Mouse (Mus musculus) myocyte (in vitro differentiated cells): Measurements from ENCODE around the gene Ddx6. TPM values are rescaled to one million over a fixed set of nuclear protein-coding genes. Genes with fewer than 3 reads are reported as not detected.

Experiments used
- H3K27me3 ChIP-seq: one replicate; pipeline ENCODE4 v1.6.1; 2011; ENCODE audit not compliant: control insufficient read depth, insufficient read depth, insufficient read length
- H3K36me3 ChIP-seq: one replicate; pipeline ENCODE4 v1.6.1; 2011; ENCODE audit not compliant: control insufficient read depth, insufficient read depth
- H3K4me2 ChIP-seq: one replicate; pipeline ENCODE4 v1.6.1; 2011; ENCODE audit warnings: low read depth, control low read depth
- H3K4me3 ChIP-seq: one replicate; pipeline ENCODE4 v1.5.1; 2011; ENCODE audit warnings: mild to moderate bottlenecking, control low read depth, moderate library complexity
- H3K79me2 ChIP-seq: one replicate; pipeline ENCODE4 v1.6.1; 2011; ENCODE audit not compliant: control insufficient read depth, insufficient read depth
- H3ac ChIP-seq: one replicate; pipeline ENCODE4 v1.6.1; 2011; ENCODE audit not compliant: control insufficient read depth, insufficient read length
- CEBPB ChIP-seq: IDR thresholded peaks from 2 replicates; pipeline ENCODE4 v1.6.1; 2011; ENCODE audit warnings: mild to moderate bottlenecking, moderate library complexity; ENCODE audit not compliant: poor library complexity, insufficient read depth, severe bottlenecking
- E2F4 ChIP-seq: IDR thresholded peaks from one replicate; pipeline ENCODE4 v1.6.1; 2011; ENCODE audit warnings: mild to moderate bottlenecking, control low read depth, moderate library complexity; ENCODE audit not compliant: insufficient read depth
- MAX ChIP-seq: IDR thresholded peaks from one replicate; pipeline ENCODE4 v1.6.1; 2011; ENCODE audit warnings: low read depth, mild to moderate bottlenecking, control low read depth
- MYOD1 ChIP-seq, 3 experiments: IDR thresholded peaks; one replicate each; pipeline ENCODE4 v1.6.1; 2011; ENCODE audit warnings: control low read depth in 2 of 3, low read depth in 2 of 3, mild to moderate bottlenecking in 2 of 3, moderate library complexity in 1 of 3; ENCODE audit not compliant: insufficient read length in 2 of 3, control insufficient read depth in 1 of 3
- MYOG ChIP-seq, 3 experiments: IDR thresholded peaks; one replicate each; pipeline ENCODE4 v1.6.1; 2011; ENCODE audit warnings: control low read depth in 2 of 3, low read depth in 2 of 3, mild to moderate bottlenecking in 2 of 3; ENCODE audit not compliant: insufficient read length in 2 of 3, control insufficient read depth in 1 of 3, insufficient read depth in 1 of 3
- POLR2A ChIP-seq: IDR thresholded peaks from one replicate; pipeline ENCODE4 v1.6.1; 2011; ENCODE audit warnings: low read depth, mild to moderate bottlenecking, control low read depth, moderate library complexity; ENCODE audit not compliant: insufficient read length
- POLR2AphosphoS2 ChIP-seq: IDR thresholded peaks from one replicate; pipeline ENCODE4 v1.6.1; 2011; ENCODE audit warnings: low read depth, control low read depth; ENCODE audit not compliant: insufficient read length
- REST ChIP-seq: IDR thresholded peaks from one replicate; pipeline ENCODE4 v1.6.1; 2011; ENCODE audit warnings: mild to moderate bottlenecking, control low read depth, moderate library complexity; ENCODE audit not compliant: insufficient read depth, insufficient read length
- SRF ChIP-seq: IDR thresholded peaks from one replicate; pipeline ENCODE4 v1.6.1; 2011; ENCODE audit warnings: low read depth; ENCODE audit not compliant: control insufficient read depth, insufficient read length
- TCF12 ChIP-seq: IDR thresholded peaks from one replicate; pipeline ENCODE4 v1.6.1; 2011; ENCODE audit warnings: mild to moderate bottlenecking, control low read depth; ENCODE audit not compliant: poor library complexity, insufficient read depth, severe bottlenecking
- TCF3 ChIP-seq: IDR thresholded peaks from one replicate; pipeline ENCODE4 v1.6.1; 2011; ENCODE audit warnings: low read depth, control low read depth; ENCODE audit not compliant: insufficient read length
- USF1 ChIP-seq: IDR thresholded peaks from one replicate; pipeline ENCODE4 v1.6.1; 2011; ENCODE audit warnings: low read depth, mild to moderate bottlenecking, control low read depth, moderate library complexity
- polyA plus RNA-seq: library from polyadenylated mRNA; unstranded; fragments of >200 nt; fragmentation: generic; extraction: Trizol; gene quantifications from one replicate; pipeline ENCODE4 v1.2.1, GENCODE M21; 2012; ENCODE audit warnings: missing spikeins

The Ddx6 gene
- polyA plus RNA-seq, 1 experiment = 25.8 TPM

DNA sequence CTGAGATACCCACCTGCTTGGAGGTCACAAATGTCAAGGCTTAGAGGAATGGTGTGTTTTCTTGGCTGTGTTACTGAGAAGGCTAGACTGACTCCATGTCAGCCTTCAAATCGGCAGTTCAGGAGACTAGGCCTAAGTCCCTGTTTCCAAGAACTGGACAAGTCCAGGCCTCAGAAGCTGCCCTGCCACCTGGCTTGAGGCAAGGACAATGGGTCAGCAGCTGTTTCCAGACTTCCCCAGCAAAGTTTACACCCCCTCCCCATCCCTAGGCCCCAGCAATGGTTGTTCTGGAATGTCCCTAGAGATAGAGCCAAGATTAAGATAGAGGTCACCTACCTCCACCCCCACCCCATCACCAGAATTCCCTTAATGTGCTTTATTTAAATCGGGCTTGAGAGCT lies 7.0 kb upstream of the Ddx6 start:
- H3K4me3 ChIP-seq = no peak overlapping the region
- TF ChIP-seq USF1 = no peak
- TF ChIP-seq MAX = no peak
- TF ChIP-seq TCF3 = no peak
- H3K36me3 ChIP-seq = no peaks in the 10 kb centered on the region
- no peak overlapping the region for H3ac ChIP-seq
- peaks cover 6% of the 10 kb centered on the region for H3K79me2 ChIP-seq
- no peaks in the 10 kb centered on the region for H3K27me3 ChIP-seq
- H3K4me2 ChIP-seq = no peak overlapping the region

DNA sequence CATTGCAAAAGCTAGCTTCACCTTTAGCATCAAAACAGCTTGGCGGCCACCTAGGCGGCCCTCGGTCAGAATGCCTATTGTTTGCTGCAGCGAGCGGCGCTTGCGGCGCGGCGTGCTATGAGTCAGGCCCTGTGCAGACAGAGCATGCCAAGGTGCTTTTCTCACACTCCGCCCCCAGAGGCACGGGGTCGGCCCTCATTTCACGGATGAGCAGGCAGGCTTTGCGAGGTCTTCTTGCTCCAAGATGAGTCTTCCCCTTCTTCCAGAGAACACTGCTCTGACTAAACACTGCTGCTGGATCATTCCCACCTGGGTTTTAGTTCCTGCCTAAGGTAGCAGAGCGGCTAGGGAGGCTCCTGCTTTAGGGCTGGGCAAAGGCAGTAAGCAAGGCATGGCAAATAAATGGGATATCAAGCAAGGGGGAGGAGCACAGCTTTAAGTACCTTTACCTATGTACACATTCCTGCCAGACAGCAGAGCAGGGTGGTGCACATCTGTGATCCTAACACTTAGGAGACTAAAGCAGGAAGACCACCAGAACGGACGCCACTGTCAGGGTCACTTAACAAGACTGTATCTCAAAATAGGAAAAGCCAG lies 5.7 kb upstream of the Ddx6 start:
- Histone ChIP-seq H3K4me2 (peak overlapping the region; percentile 18), H3K36me3 (no peaks in the 10 kb centered on the region), H3K4me3 (no peak overlapping the region), H3K27me3 (no peaks in the 10 kb centered on the region), H3K79me2 (peaks cover 16% of the 10 kb centered on the region), H3ac (no peak overlapping the region)
- no peak for TF ChIP-seq MYOG (IDR thresholded peaks at IDR 0.05; ENCODE audit: control insufficient read depth in 1 of 3, insufficient read depth in 1 of 3, insufficient read length in 2 of 3, low read depth in 2 of 3)
- TF ChIP-seq POLR2AphosphoS2 = peak; percentile 21

- TF ChIP-seq POLR2AphosphoS2 (no peak), TCF3 (no peak)
- H3K36me3 ChIP-seq = no peaks in the 10 kb centered on the region
- H3K79me2 ChIP-seq = peaks cover 20% of the 10 kb centered on the region
- no peak overlapping the region for H3K4me2 ChIP-seq
- H3K27me3 ChIP-seq = no peaks in the 10 kb centered on the region
- no peak overlapping the region for H3K4me3 ChIP-seq
- no peak overlapping the region for H3ac ChIP-seq
Observed at GRCm38 (mm10) chr9:44599616-44600015, 5.1 kb upstream of the Ddx6 start.

- Histone ChIP-seq H3K4me3 (no peak overlapping the region), H3K27me3 (no peaks in the 10 kb centered on the region)
Observed at GRCm38 (mm10) chr9:44600801-44601200, 3.9 kb upstream of the Ddx6 start.

DNA sequence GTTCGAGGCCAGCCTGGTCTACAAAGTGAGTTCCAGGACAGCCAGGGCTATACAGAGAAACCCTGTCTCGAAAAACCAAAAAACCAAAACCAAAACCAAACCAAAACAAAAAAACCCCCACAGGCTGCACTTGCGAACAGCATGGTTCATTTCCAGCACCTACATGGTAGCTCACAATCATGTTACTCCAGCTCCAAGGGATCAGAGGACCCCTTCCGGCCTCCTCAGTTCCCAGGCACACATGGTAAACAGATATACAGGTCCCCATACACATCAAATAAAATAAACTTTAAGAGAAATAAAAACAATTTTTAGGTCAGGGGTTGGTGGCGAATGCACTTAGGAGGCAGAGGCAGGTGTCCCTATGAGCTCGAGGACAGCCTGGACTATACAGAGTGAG lies 1.9 kb upstream of the Ddx6 start:
- Histone ChIP-seq H3ac (no peak overlapping the region), H3K4me3 (peak overlapping the region; percentile 98), H3K79me2 (peaks cover 50% of the 10 kb centered on the region), H3K36me3 (peaks cover 4% of the 10 kb centered on the region), H3K4me2 (peak overlapping the region; percentile 94), H3K27me3 (no peaks in the 10 kb centered on the region)
- TF ChIP-seq REST = no peak
- no peak for TF ChIP-seq MYOG (IDR thresholded peaks at IDR 0.05; ENCODE audit: control insufficient read depth in 1 of 3, insufficient read depth in 1 of 3, insufficient read length in 2 of 3, low read depth in 2 of 3)
- TF ChIP-seq CEBPB = no peak
- no peak for TF ChIP-seq POLR2AphosphoS2
- TF ChIP-seq E2F4 = no peak
- TF ChIP-seq TCF12 = no peak
- TF ChIP-seq TCF3 = no peak
- TF ChIP-seq MAX = no peak
- no peak for TF ChIP-seq SRF
- no peak for TF ChIP-seq POLR2A
- no peak for TF ChIP-seq MYOD1 (IDR thresholded peaks at IDR 0.05; ENCODE audit: control insufficient read depth in 1 of 3, insufficient read length in 2 of 3, low read depth in 2 of 3)
- no peak for TF ChIP-seq USF1

More at GRCm38 (mm10) chr9:44600801-44601200, 3.9 kb upstream of the Ddx6 start:
- no peak overlapping the region for H3K4me2 ChIP-seq
- no peak overlapping the region for H3ac ChIP-seq
- H3K36me3 ChIP-seq = no peaks in the 10 kb centered on the region
- peaks cover 30% of the 10 kb centered on the region for H3K79me2 ChIP-seq
- no peak for TF ChIP-seq MYOD1 (IDR thresholded peaks at IDR 0.05; ENCODE audit: control insufficient read depth in 1 of 3, insufficient read length in 2 of 3, low read depth in 2 of 3)
- TF ChIP-seq SRF = no peak

GRCm38 (mm10) chr9:44603454-44604289 lies 1.0 kb upstream of the Ddx6 start:
- TF ChIP-seq POLR2AphosphoS2 = peak; percentile 54
- peak; percentile 48 for TF ChIP-seq POLR2A
- no peak for TF ChIP-seq E2F4

More at GRCm38 (mm10) chr9:44603454-44604289, 1.0 kb upstream of the Ddx6 start:
- H3K36me3 ChIP-seq = peaks cover 13% of the 10 kb centered on the region
- peaks cover 59% of the 10 kb centered on the region for H3K79me2 ChIP-seq
- peak overlapping the region; percentile 94 for H3ac ChIP-seq
- peak overlapping the region; percentile 98 for H3K4me3 ChIP-seq
- H3K4me2 ChIP-seq = peak overlapping the region; percentile 94
- H3K27me3 ChIP-seq = no peaks in the 10 kb centered on the region
